Mouse (Mus musculus): Measurements from ENCODE around the gene Rgs6.

The Rgs6 gene

DNA sequence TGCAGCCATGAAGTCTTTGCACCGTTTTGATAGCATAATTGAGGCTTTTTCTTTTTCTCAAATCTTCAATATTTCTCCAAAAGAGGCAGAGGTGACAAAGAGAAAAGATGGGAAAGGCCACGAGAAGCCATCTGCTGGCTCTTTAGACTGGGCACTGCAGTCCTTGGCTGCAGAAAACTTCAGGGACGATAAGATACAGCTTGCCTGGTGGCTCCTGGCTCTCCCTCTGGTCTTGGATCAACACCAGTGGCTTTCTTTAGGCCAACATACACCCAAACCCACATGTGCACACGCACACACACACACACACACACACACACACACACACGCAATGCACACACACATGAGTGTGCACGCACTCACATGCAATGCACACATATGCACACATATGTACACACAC, 620.7 kb downstream of the Rgs6 start:
- no peak for DNase-seq (ENCODE audit: low spot score)

DNA sequence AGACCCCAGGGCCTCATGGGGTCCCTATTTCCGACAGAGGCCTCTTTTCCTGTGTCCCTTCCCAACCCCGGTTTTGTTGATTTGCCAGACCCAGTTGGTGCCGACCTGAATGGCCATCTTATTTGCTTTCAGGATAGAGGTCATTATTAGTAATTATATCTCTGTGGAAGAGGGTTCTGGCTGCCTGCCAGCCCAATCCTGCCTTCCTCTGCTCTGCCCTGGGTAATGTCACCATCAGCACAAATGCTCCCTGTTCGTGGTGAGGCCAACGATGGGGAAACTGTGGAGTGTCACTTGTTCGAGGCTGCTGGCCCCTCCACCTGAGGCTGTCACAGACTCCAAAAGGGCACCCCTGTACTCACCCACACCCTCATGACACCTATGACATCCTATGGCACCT, 621.4 kb downstream of the Rgs6 start:
- DNase-seq (ENCODE audit: low spot score), result no peak

DNA sequence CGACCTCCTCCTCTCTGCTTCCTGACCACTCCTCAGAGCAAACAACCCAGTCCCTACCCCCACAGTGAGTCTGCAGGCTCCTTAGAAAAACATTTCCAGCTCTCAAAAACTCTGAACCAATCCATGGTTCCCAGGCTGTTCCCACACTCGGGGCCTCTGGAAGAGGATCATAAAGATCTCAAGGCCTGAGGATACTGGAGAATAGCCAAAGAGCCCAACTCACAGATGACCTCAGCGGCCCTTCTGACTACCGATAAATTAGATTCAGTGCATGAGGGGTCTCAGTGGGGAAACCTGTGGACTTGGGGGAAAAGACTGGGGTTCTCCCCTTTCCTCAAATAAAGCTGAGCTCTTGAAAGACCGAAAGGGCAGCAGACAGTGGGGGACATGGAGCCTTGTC, 622.2 kb downstream of the Rgs6 start:
- DNase-seq (ENCODE audit: low spot score), result no peak

DNA sequence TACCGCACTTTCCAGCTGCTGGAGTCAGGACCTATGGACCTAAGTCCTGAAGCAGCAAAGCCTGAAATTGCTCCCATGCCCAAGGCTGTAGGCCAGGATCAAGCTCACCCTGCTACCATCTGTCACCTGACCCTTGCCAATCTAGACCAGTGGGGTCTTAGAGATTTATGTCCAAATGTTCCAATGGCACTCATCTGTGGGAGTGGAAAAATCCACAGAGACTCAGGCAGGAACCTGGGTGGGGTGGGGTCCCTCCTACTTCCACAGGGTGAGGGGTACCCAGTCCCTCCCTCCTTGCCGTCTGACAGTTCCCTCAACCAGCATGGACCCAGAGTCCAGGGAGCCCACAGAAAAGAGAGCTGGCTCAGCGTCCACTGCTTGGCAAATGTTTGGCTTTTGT, 622.6 kb downstream of the Rgs6 start:
- no peak for DNase-seq (ENCODE audit: low spot score)

DNA sequence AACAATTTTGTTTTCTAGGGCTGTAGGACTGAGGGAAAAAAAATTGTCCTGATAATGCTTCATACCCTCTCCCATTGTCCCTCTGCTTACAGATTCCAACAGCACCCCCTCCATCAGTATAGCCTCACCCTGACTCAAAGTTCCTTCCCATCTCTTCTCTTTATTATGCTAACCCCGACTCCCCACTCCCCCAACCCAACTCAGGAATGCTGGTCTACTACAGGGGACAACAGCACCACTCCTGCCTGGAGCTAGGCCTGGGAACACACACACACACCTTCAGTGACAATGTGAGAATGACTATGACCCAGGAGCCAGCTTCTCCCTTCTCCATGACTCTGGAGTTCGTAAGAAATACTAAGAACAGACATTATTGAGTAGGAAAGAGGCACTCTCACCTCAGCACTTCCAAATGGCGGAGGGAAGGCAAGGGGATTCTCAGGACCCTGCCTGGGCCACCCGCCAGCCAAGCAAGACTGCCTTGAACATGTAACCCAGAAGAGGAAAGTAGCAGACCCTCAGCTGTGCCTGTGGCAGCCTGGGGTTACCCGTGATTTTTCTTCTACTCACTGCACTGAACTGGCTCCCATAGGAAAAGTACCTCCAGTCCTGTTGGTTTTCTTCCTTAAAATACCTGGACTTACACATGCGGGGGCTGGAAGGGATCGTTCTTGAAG, 623.2 kb downstream of the Rgs6 start:
- DNase-seq (ENCODE audit: low spot score), result no peak
